Mouse (Mus musculus) midbrain, embryonic 15.5 days (tissue): Measurements from ENCODE around the gene Guca2a. TPM values are rescaled to one million over a fixed set of nuclear protein-coding genes. Genes with fewer than 3 reads are reported as not detected.

Source experiments
- ATAC-seq: fragments of 200-750 bp; cut with Nextera tagmentation; replicated peaks from 2 replicates; pipeline ENCODE4 v1.8.0; 2017; ENCODE audit warnings: moderate TSS enrichment
- H3K27ac ChIP-seq: fragments of 300-500 bp; sonication (generic); 2 replicates; pipeline ENCODE4 v1.5.1; 2015; ENCODE audit warnings: mild to moderate bottlenecking, inconsistent platforms
- H3K27me3 ChIP-seq: fragments of 300-500 bp; sonication (generic); replicated peaks from 2 replicates; pipeline ENCODE4 v1.6.1; 2015; ENCODE audit warnings: inconsistent platforms
- H3K36me3 ChIP-seq: fragments of 300-500 bp; sonication (generic); replicated peaks from 2 replicates; pipeline ENCODE4 v1.6.1; 2015; ENCODE audit warnings: inconsistent platforms
- H3K4me1 ChIP-seq: fragments of 300-500 bp; sonication (generic); 2 replicates; pipeline ENCODE4 v1.6.1; 2015; ENCODE audit warnings: inconsistent platforms
- H3K4me2 ChIP-seq: fragments of 300-500 bp; sonication (generic); 2 replicates; pipeline ENCODE4 v1.6.1; 2015; ENCODE audit warnings: inconsistent platforms, mild to moderate bottlenecking, moderate library complexity
- H3K4me3 ChIP-seq: fragments of 300-500 bp; sonication (generic); 2 replicates; pipeline ENCODE4 v1.5.1; 2015; ENCODE audit warnings: mild to moderate bottlenecking, inconsistent platforms
- H3K9ac ChIP-seq: fragments of 300-500 bp; sonication (generic); 2 replicates; pipeline ENCODE4 v1.6.1; 2015; ENCODE audit warnings: mild to moderate bottlenecking, inconsistent platforms
- H3K9me3 ChIP-seq: fragments of 300-500 bp; sonication (generic); 2 replicates; pipeline ENCODE4 v1.6.1; 2016; ENCODE audit warnings: inconsistent platforms
- WGBS: fragments of 180-500 bp; shearing (Covaris S2); methylation state at CpG from one replicate; pipeline ENCODE4 v1.1.7; 2015; ENCODE audit warnings: mixed read lengths; 5-methylcytosine and 5-hydroxymethylcytosine counted together
- polyA plus RNA-seq: library from polyadenylated mRNA; unstranded; fragments of >200 nt; fragmentation: Nextera tagmentation; extraction: Ambion mirVana; gene quantifications from 2 replicates; pipeline ENCODE4 v1.2.1, GENCODE M21; 2015

Gene Guca2a
- polyA plus RNA-seq: not detected in 2 replicates

GRCm38 (mm10) chr4:119637176-119637845 lies at the start of gene Guca2a:
Gene Guca2a, plus strand, starts transcription at chr4:119637704.
- 76% methylated on average over 4 of the region's 4 CpGs for WGBS
- no peak for ATAC-seq
- H3K27ac ChIP-seq: no peak within 1 kb of the TSS
- no peak within 1 kb of the TSS for H3K9ac ChIP-seq
- no peaks in the 10 kb centered on the region for H3K9me3 ChIP-seq
- no peak within 1 kb of the TSS for H3K4me3 ChIP-seq
- no peak within 1 kb of the TSS for H3K4me2 ChIP-seq
- no peaks in the 10 kb centered on the region for H3K36me3 ChIP-seq
- H3K27me3 ChIP-seq: no peaks in the 10 kb centered on the region
- H3K4me1 ChIP-seq: peaks cover 13% of the 10 kb centered on the region

- WGBS: 91% methylated on average over 2 of the region's 2 CpGs
- Histone ChIP-seq H3K36me3 (peaks cover 11% of the 10 kb centered on the region; the same call in 1 of the 2 replicates), H3K27ac (no peak overlapping the region), H3K9ac (no peak overlapping the region), H3K4me1 (0 out of 2 replicates have a peak, but pooled peaks cover 4% of the 10 kb centered on the region), H3K4me2 (no peak overlapping the region), H3K4me3 (no peak overlapping the region), H3K9me3 (no peaks in the 10 kb centered on the region), H3K27me3 (no peaks in the 10 kb centered on the region)
- ATAC-seq: no peak
Observed at GRCm38 (mm10) chr4:119588037-119588436, 49.5 kb upstream of the Guca2a start.

- no peaks in the 10 kb centered on the region for H3K27me3 ChIP-seq
- no peaks in the 10 kb centered on the region for H3K9me3 ChIP-seq
- H3K4me1 ChIP-seq: 0 out of 2 replicates have a peak, but pooled peaks cover 4% of the 10 kb centered on the region
- peaks cover 11% of the 10 kb centered on the region; the same call in 1 of the 2 replicates for H3K36me3 ChIP-seq
- H3K4me2 ChIP-seq: no peak overlapping the region
- 86% methylated on average over 2 of the region's 2 CpGs for WGBS
- no peak overlapping the region for H3K27ac ChIP-seq
- H3K9ac ChIP-seq: no peak overlapping the region
- no peak overlapping the region for H3K4me3 ChIP-seq
- no peak for ATAC-seq
Observed at GRCm38 (mm10) chr4:119589423-119589822, 48.1 kb upstream of the Guca2a start.

GRCm38 (mm10) chr4:119590027-119590426 lies 47.5 kb upstream of the Guca2a start:
- H3K27ac ChIP-seq: no peak overlapping the region
- 79% methylated on average over 1 of the region's 1 CpGs for WGBS
- peaks cover 11% of the 10 kb centered on the region; the same call in 1 of the 2 replicates for H3K36me3 ChIP-seq
- H3K27me3 ChIP-seq: no peaks in the 10 kb centered on the region
- ATAC-seq: no peak
- H3K9ac ChIP-seq: no peak overlapping the region
- no peak overlapping the region for H3K4me2 ChIP-seq
- no peaks in the 10 kb centered on the region for H3K9me3 ChIP-seq
- 0 out of 2 replicates have a peak, but pooled peaks cover 4% of the 10 kb centered on the region for H3K4me1 ChIP-seq
- no peak overlapping the region for H3K4me3 ChIP-seq

GRCm38 (mm10) chr4:119592479-119592878 lies 45.0 kb upstream of the Guca2a start:
- 65% methylated on average over 3 of the region's 3 CpGs for WGBS
- H3K4me2 ChIP-seq: no peak overlapping the region
- H3K4me3 ChIP-seq: no peak overlapping the region
- ATAC-seq: no peak
- no peaks in the 10 kb centered on the region for H3K36me3 ChIP-seq
- no peaks in the 10 kb centered on the region for H3K27me3 ChIP-seq
- H3K4me1 ChIP-seq: 0 out of 2 replicates have a peak, but pooled peaks cover 4% of the 10 kb centered on the region
- H3K9ac ChIP-seq: no peak overlapping the region
- no peak overlapping the region for H3K27ac ChIP-seq
- H3K9me3 ChIP-seq: no peaks in the 10 kb centered on the region

GRCm38 (mm10) chr4:119594331-119594730 lies 43.2 kb upstream of the Guca2a start:
- Histone ChIP-seq H3K27me3 (no peaks in the 10 kb centered on the region), H3K9ac (no peak overlapping the region), H3K4me1 (0 out of 2 replicates have a peak, but pooled peaks cover 4% of the 10 kb centered on the region), H3K9me3 (no peaks in the 10 kb centered on the region), H3K4me3 (no peak overlapping the region), H3K36me3 (no peaks in the 10 kb centered on the region), H3K4me2 (no peak overlapping the region), H3K27ac (no peak overlapping the region)
- ATAC-seq: no peak
- 98% methylated on average over 14 of the region's 14 CpGs for WGBS

GRCm38 (mm10) chr4:119599605-119600004 lies 37.9 kb upstream of the Guca2a start:
- Histone ChIP-seq H3K9ac (no peak overlapping the region), H3K4me2 (no peak overlapping the region), H3K4me3 (no peak overlapping the region), H3K27ac (no peak overlapping the region), H3K4me1 (no peaks in the 10 kb centered on the region), H3K36me3 (no peaks in the 10 kb centered on the region), H3K27me3 (no peaks in the 10 kb centered on the region), H3K9me3 (no peaks in the 10 kb centered on the region)
- 70% methylated on average over 1 of the region's 1 CpGs for WGBS
- no peak for ATAC-seq

GRCm38 (mm10) chr4:119609488-119609887 lies 28.0 kb upstream of the Guca2a start:
- no peak overlapping the region for H3K4me3 ChIP-seq
- WGBS: 97% methylated on average over 1 of the region's 1 CpGs
- no peak for ATAC-seq

GRCm38 (mm10) chr4:119614078-119614477 lies 23.4 kb upstream of the Guca2a start:
- no peak for ATAC-seq
- Histone ChIP-seq H3K36me3 (no peaks in the 10 kb centered on the region), H3K4me2 (no peak overlapping the region), H3K4me1 (peaks cover 8% of the 10 kb centered on the region; the same call in 1 of the 2 replicates), H3K9ac (no peak overlapping the region), H3K27me3 (no peaks in the 10 kb centered on the region), H3K27ac (peak overlapping the region; percentile 48; the same call in 1 of the 2 replicates), H3K9me3 (no peaks in the 10 kb centered on the region), H3K4me3 (no peak overlapping the region)
- WGBS: 68% methylated on average over 1 of the region's 1 CpGs

More at GRCm38 (mm10) chr4:119609488-119609887, 28.0 kb upstream of the Guca2a start:
- Histone ChIP-seq H3K27me3 (no peaks in the 10 kb centered on the region), H3K4me2 (no peak overlapping the region), H3K36me3 (no peaks in the 10 kb centered on the region; the same call in 1 of the 2 replicates), H3K9ac (no peak overlapping the region), H3K4me1 (peaks cover 5% of the 10 kb centered on the region; the same call in 1 of the 2 replicates), H3K27ac (no peak overlapping the region), H3K9me3 (no peaks in the 10 kb centered on the region)

- Histone ChIP-seq H3K9me3 (no peaks in the 10 kb centered on the region), H3K36me3 (0 out of 2 replicates have a peak, but pooled peaks cover 3% of the 10 kb centered on the region), H3K4me3 (no peak overlapping the region), H3K27me3 (no peaks in the 10 kb centered on the region), H3K4me1 (peaks cover 8% of the 10 kb centered on the region; the same call in 1 of the 2 replicates), H3K27ac (no peak overlapping the region), H3K4me2 (no peak overlapping the region), H3K9ac (no peak overlapping the region)
- WGBS: 91% methylated on average over 4 of the region's 4 CpGs
- ATAC-seq: no peak
Observed at GRCm38 (mm10) chr4:119614724-119615123, 22.8 kb upstream of the Guca2a start.

GRCm38 (mm10) chr4:119626081-119626645 lies 11.3 kb upstream of the Guca2a start:
- no peak for ATAC-seq
- WGBS: 20% methylated on average over 7 of the region's 7 CpGs
- Histone ChIP-seq H3K4me1 (peaks cover 15% of the 10 kb centered on the region), H3K36me3 (peaks cover 13% of the 10 kb centered on the region; the same call in 1 of the 2 replicates), H3K4me3 (no peak overlapping the region), H3K27ac (peak overlapping the region; percentile 38; the same call in 1 of the 2 replicates), H3K9me3 (no peaks in the 10 kb centered on the region), H3K4me2 (no peak overlapping the region), H3K9ac (no peak overlapping the region), H3K27me3 (no peaks in the 10 kb centered on the region)

GRCm38 (mm10) chr4:119626876-119627275 lies 10.6 kb upstream of the Guca2a start:
- Histone ChIP-seq H3K9ac (no peak overlapping the region), H3K27ac (peak overlapping the region; percentile 67), H3K9me3 (no peaks in the 10 kb centered on the region), H3K36me3 (peaks cover 10% of the 10 kb centered on the region; the same call in 1 of the 2 replicates), H3K27me3 (no peaks in the 10 kb centered on the region), H3K4me2 (no peak overlapping the region), H3K4me1 (peaks cover 15% of the 10 kb centered on the region), H3K4me3 (no peak overlapping the region)
- no peak for ATAC-seq
- WGBS: 69% methylated on average over 3 of the region's 3 CpGs
